Mouse (Mus musculus): Measurements from ENCODE around the gene Pus7. TPM values are rescaled to one million over a fixed set of nuclear protein-coding genes. Genes with fewer than 3 reads are reported as not detected.

The Pus7 gene
- total RNA-seq (2021), result 10 to 100 TPM; 17.2 to 17.9 TPM

DNA sequence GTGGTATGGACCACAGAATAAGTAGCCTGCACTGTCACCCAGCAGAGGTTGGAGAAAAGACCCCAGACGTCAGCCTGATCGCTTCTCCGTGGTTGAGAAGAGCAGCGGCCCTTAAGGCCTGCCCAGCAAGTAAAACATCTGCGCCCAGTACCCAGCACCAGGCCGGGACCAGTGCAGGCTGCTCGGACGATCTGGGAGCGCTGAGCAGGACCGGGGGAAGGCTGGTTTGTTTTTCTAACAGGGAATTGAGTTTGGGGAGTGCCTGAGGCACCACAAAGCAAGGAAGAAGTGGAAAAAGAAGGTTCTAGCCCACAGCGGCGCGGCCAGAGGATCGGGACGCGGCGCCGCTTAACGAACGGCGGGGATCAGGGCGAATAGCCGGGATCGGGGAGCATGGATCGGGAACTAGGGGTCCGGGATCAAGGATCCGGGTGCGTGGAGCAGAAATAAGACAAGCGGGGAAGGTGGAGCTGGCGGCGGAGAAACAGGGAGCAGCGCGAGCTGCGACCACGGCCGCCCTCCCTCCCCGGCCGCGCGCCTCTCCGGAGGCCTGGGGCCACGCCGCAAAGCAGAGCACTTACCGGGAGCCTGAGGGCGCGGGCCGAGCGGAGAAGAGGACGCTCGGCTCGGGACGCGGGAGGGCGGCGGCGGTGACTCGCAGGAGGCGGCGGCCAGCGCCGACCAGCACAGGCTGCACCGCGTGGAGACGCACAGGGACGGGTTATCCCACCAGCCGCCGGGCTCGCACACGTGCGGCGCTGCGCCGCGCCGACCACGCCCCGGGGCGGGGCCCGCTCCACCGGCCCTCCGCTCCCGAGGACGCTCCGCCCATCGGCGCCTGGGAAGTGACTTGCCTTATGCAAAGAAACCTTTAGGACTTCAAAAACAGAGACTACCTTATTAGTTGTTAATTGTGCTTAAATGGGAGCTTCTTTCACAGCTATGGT, at the start of gene Pus7:
TSS of gene Pus7 (minus strand) at position 781 of the 947 bp plus-strand sequence.
- peak; percentile 87 for DNase-seq

DNA sequence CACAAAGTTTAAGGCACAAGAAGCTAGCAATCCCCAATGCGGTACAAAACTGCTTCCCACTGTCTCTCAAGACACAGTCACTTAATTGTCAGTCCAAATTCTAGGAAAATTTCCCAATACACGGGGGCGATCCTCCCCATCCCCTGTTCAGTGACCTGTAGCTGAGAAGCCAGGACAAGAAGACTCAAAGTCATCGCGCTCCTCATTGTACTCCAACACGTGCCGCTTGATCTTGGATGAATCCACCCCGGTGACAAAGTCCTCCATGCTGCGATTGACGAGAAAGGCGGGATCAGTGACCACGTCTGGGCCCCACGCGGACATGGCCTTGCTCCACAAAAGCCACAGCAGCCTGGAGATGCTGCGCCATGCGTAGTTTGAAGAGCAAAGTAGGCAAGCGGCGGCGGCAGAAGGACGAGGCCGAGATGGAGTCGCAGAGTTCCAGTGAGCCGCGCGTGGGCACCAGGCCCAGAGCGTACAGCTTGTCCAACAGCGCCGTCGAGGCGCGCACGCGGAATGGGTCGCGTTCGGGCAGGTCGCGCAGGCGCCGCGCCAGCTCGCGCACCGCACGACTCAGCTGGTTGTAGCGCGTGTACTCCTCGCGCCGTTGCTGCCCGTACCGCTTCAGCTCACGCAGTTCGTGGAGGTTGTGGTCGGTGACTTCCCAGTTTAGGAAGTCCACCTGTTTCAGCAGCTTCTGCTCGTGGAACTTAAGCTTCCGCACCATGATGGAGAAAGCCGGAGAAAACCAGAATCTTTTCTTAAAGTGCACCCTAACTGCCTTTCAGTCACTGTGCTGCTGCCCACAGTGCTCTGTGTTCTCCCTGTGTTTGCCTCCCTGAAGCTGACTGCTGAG, 47.6 kb upstream of the Pus7 start:
- DNase-seq, result peak; percentile 62

DNA sequence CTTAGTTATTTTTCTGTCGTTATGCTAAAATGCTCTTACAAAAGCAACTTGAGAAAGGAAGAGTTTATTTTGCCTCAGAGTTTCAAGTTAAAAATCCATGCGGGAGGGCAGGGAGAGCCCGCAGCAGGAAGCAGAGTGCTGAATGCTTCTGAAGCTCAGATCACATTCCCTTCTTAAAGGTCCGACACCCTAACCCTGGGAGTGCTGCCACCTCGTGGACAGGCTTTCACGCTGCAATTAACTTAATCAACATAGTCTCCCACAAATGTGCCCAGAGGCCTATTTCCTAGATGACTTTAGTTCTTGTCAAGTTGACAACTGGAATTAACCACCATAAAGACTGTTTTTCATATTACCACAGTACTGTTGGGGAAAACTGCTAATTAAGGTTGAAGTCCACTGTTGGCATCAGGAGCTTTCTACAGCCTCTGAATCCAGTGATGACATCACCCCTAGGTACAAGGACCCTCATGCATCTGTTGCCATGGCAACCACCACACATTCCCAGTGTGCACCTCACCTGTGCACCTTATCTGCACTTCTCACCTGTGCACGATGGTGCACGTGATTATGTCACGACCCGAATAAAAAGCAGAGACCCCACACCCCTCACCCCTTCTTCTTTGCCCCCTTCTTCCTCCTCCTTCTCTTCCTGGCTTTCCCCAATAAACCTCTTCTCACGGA, 43.0 kb upstream of the Pus7 start:
- DNase-seq, result peak; percentile 80

DNA sequence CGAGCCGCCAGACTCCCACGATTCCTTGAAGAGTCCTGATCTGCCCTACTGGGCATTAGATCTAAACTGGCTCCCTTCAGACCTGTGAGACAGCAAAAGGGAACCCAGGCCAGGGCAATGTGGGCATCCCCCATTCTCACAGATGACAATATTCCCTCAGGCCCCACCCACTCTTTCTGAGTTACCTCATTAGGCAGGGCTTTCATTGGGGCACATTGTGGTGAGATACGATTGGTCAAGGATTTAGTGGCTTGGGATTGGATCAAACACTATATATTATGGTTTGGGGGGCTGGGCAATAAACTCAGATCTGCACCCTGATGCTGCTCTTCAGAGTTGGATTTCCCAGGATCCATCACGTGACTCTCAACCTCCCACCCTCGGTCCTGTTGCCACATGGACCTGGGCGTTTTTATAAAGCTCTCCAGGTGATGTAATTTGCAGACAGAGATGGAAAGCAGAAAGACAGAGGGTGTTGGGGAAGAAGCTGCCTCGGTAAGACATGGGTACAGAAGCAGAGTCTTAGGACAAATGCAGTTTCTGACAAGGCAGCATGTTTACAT, 40.7 kb upstream of the Pus7 start:
- DNase-seq, result no peak

DNA sequence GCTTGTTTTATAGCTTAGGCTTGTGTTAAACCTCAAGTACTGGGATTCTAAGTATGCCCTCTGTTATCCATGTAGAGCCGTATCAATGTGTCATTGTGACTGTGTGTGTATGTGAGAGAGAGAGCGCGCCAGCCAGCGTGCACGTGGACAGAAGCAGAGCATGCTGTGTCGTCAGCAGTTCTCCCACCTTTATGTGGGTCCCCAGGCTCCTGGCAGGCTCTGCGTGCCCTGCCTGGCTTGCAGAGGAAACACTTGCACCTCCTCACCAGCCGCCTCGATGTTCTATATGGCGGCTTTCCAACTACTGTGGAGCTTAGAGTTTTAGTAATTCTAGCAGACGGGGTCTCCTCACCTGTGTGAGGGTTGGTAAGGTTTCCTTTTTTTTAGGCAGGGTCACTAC, 38.8 kb upstream of the Pus7 start:
- DNase-seq, result no peak

DNA sequence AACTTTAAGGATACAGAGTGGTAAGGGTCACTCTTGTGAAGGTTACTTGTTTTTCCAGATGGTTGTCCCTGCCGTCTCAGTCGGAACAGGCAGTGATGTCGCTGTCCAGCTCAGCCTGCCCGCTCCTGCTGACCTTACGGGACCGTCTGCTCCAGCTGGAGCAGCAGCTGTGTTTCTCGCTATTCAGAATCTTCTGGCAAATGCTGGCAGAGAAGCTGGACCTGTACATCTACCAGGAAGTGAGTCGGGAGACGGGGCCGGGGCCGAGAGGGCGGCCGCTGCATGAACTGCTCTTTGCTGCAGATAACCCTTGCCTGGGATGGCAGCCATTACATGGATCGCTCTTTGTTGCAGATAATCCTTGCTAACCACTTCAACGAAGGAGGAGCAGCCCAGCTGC, 33.2 kb upstream of the Pus7 start:
- DNase-seq, result peak; percentile 8

DNA sequence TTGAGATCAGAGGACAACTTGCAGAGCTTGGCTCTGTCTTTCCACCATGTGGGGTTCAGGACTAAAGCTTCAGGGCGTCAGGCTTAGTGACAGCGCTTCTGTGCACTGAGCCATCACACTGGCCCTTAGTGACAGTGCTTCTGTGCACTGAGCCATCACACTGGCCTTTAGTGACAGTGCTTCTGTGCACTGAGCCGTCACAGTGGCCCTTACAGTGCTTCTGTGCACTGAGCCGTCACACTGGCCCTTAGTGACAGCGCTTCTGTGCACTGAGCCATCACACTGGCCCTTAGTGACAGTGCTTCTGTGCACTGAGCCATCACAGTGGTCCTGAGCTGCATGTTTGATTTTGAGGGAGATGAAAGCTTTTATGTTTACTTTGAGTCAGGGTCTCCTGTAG, 31.3 kb upstream of the Pus7 start:
- no peak for DNase-seq

DNA sequence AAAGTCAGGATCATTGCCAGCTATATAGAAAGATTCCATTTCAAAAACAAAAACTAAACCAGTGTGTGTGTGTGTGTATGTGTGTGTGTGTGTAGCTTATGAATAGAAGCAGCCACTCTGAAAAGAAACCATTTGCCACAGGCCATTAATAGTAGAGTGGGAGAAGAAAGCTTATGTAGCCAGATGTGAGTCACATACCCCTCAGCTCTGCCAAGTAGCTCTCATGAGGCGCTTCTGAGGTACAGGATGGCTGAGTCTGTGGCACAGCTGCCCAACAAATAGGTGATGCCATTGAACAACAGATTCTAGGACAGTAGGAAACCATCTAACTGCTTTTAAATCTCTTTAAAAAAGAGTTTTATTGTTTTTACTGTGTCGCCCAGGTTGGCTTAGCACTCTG, 9.2 kb upstream of the Pus7 start:
- no peak for DNase-seq

DNA sequence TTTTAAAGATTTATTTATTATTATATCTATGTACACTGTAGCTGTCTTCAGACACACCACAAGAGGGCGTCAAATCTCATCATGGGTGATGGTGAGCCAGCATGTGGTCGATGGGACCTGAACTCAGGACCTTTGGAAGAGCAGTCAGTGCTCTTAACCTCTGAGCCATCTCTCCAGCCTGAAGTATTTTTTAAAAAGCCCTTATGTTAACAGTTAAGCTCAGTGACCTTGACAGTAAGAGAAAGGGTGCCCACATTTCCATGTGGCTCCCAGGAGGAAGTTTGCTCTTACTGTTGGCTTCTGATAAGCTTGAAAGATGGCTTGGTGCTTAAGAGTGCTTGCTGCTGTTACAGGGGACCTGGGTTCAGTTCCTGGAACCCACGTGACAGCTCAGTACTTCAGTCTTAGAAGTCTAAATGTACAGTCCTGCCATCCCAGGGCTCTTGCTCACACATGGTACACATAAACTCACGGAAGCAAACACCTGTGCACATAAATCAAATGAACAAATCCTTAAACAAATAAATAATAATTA, 5.6 kb upstream of the Pus7 start:
- DNase-seq, result no peak

DNA sequence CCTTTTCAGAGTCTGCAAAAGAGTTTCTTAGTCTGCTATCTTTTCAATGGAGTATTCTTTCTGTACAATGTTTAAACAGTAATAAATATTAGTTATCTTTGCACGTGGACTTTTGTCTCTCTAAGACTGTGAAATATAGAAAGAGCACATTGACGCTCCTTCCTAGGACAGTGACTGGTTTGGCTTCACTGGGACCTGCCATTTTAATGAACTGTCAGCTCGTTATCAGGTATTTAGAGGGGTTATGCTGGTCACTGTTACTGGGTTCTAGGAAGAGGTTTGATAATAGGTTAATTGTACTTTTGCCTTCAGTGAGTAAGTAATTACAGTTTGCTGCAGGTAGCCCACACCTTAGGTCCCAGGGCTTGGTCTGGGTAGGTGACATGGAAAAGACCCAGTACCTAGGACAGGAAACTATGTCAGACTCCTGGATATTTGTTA, 4.9 kb upstream of the Pus7 start:
- DNase-seq, result no peak

DNA sequence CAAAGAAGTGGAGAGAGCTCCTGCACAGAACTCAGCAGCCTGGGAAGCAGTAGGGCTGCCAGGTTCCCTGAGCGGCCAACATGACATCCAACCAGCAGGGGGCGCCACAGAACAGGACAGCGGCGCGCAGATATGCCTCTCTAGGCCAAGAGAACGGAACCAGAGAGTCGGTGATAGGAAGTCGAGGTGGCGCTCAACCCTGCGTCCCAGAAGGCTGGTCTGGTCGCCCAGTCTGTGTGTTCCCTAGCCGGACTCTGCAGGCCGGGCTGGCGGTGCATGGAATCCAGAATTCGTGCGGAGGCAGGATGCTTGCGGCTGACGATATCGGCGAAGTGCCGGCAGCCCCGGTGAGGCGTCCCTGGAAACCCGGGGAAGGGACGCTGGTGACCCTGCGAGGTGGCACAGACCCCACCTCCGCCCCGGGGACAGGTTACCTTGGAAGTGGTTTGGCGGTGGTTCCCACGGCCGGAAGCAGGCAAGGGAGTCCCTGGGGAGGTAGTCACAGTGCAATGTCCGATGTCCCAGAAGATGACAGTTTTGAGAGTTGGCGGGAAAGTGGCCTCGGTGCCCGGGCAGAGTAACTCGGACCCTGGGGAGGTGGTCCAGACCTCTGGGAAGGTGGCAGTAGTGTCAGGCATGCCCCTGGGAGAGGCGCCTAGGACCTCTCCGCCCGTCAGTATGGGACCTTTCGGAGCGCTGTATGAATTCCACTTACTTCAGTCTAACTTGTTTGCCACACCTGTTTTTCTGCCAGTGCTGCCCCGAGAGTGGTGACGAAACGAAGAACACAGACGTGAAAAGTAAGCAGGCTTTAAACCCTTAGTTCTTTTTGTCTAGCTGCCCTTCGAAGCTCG, 4.3 kb upstream of the Pus7 start, which contains the start of gene Rint1:
TSS of gene Rint1 (plus strand) at position 176 of the 854 bp plus-strand sequence.
- DNase-seq, result peak; percentile 99

DNA sequence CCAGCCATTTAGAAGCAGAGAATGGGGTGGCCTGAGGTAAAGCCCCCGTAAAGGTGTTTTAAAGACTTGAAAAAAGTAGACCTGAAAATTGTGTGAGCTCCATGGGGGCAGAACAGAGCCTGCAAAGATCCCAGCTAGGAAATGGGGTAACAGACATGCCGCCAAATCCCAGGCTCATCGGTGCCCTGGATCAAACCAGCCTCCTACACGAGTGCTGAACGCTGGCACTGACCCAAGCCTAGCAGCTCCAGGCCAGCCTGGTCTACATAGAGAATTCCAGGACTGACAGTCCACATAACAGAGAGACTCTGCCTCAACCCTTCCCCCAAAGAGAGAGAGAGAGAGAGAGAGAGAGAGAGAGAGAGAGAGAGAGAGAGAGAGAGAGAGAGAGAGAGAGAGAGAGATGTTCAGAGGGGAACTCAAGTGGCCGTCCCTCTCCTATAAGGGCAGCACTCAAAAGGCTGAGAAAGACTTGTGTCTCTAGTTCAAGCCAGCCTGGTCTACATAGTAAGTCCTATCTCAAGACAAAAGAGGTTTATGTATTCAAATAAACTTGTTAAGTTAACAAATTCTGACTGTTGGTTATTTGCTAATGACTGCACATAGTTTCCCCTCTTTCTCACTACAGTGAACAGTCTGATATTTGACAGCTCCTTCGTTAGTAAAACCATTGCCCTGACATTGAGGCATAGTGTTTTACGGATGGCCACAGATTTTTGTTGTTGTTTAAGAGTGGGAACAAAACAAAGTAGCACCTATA, 1.3 kb downstream of the Pus7 start:
- no peak for DNase-seq

DNA sequence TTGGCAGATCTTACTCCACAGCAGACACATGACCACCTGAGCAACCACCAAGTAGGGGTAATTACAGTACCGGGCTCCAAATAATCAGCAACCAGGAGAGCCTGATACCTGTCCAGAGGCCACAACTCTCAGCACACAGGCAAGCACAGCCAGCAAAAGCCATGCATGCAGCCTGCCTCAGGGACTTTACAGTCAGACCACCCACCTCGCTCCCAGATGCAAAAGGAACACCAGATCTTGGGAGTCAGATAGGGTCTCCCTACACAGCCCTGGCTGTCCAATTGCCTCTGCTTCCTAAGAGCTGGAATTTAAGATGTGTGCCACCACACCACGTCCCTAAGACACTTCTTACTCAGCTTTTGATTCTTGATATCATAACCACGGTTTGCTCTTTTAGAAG, 2.3 kb downstream of the Pus7 start:
- DNase-seq, result no peak

DNA sequence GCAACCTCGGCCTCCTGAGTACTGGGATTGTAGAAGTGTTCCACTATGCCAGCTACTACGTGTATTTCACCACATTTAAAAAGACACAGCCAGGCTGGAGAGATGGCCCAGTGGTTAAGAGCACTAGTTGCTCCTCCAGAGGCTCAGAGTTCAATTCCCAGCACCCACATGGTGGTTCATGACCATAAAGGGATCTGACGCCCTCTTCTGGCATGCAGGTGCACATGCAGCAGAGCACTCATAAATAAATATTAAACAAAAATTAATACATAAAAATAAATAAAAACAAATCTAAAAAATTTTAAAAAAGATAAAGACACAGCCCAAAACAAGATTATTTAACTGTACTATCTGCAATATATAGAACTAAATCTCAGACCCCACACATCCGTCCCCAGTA, 3.0 kb downstream of the Pus7 start:
- DNase-seq, result no peak

DNA sequence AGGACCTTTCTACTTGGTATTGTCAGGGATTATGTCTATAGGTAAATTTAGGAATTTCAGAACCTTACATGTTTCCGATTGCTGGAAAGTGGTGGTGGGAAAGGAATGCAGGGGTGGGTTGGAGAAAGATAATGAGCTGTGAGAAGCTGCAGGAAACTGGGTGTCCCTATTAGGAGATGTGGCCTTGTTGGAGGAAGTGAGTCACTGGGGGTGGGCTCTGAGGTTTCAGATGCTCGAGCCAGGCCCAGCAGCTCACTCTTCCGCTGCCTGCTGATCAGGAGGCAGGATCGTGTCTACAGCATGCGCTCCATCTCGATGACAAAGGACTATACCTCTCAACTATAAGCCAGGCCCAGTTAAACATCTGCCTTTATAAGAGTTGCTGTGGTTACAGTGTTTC, 9.3 kb downstream of the Pus7 start:
- DNase-seq, result no peak

DNA sequence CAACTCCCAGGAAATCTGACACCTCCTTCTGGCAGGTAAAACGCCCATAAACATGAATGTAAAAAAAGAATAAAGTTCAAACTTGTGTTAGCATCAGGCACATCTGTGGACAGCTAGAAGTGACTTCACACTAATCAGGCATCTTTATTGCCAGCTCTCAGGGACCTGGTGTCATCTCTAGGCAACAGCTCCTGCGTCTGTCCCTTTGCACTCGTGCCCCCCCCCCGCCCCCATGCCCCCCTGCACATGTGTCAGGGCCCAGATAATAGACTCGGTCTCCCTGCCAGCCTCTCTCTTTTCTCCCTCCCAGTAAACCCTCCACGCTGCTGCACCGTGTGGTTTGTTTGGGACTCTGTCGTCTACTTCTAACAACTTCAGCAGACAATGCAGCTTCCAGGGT, 12.4 kb downstream of the Pus7 start:
- peak; percentile 18 for DNase-seq

DNA sequence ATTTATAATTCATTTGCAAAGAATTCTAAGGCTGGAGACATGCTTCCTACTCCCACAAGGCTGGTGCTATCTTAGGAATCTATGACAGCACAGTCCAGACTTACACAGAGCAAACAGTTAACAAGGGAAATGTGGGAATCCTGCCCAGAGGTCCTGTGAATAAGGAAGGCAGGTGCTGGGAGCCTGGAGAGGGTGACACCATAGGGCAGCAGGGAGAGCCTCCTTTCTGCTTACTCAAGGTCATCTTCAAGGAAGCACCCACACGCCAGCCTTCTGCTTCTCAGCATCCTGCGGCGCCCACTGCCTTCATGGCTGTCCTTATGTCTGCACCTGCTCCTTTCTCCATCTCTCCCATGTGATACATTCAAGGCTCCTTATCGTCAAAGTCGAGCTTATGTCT, 19.0 kb downstream of the Pus7 start:
- DNase-seq, result no peak

DNA sequence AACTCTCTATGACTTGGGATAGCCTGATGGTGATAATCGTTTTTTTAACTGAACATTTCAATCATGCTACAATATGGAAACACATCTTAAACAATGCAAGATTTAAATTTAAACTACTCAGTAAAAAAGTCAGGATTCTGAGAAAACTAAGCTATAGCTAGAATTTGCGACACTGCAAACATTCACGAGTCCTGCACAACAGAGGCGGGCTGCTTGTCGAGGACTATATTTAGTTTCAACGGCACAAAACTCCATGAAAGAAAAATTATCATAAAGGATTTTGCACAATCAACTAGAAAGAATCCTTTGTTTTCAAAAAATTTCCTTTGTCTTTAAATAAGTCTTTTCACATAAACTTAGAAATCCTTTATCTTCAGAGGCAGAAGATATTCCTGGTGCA, 21.0 kb downstream of the Pus7 start:
- DNase-seq, result no peak

DNA sequence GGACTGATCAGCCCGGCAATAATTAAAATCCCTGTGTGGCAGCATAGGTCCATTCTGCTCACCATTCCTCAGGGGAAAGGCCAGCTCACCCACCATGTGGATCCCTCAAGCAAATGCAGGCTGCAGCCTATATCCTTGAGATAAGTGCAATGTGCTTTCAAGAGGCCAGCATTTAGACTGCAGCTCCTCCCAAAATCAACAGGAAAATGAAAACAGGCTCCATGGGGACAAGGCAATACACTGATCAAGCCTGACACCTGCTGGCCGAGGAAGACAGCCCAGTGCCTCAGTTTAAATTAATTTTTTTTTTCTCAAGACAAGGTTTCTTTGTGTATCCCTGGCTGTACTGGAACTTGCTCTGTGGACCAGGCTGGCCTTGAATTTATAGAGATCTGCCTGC, 24.9 kb downstream of the Pus7 start:
- peak; percentile 62 for DNase-seq

DNA sequence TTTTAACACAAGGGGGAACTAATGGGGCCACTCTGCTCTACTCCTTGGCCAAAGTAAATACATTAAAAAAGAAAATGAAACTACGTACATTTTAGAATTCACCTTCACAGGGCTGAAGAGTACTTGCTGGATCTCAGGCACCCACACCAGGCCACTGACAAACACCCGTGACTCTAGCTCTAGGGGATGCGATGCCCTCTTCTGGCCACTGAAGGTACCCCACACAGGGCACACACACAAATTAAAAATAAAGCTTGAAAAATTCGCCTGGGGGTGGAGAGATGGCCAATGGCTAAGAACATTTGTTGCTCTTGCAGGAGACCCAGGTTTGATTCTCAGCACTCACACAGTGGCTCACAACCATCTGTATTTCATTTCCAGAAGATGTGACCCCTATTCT, 27.1 kb downstream of the Pus7 start:
- no peak for DNase-seq
